Mouse (Mus musculus): Measurements from ENCODE around the gene Mboat2.

Mboat2 gene

DNA sequence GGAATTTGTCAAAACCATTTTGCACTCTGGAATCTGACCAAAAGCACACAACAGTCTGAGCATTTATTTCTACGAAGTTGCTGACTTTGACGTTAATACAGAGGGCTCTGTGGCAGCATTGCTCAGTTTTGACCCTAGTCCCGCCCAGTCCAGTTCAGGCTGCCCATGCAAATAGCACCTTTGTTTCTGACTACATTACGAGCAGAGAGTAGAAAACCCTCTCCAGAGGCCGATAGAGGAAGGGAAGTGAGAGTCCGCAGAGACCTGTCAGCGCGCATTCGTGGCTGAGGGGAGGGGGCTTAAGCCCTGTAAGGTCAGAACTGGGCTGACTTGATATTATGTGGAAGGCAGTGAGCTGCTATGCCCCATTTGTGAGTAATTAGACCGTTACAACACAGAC is 69.0 kb downstream of the Mboat2 start:
- no peak for DNase-seq (ENCODE audit: low spot score in 2 of 2)

GRCm38 (mm10) chr12:24902736-24903135 is 72.1 kb downstream of the Mboat2 start:
- no peak for DNase-seq (ENCODE audit: low spot score in 2 of 2)

DNA sequence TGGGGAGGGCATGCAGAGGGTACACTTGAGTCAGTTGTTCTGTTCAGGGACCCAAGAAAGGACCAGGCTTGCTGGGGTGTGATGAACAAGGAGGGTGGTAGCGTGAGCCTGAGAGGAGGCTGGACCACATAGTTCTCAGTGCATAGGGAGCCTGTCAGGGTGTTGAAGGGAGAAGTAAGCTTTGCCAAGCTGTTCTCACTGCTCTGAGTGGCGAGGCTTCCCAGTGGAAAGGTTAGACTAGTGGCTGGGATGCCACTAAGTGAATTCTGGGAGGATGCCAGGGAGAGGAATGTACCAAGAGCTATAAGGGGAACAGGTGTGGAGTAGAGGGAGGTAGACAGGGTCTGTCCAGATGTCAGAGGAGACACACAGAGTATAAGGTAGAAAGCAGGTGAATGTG is 77.2 kb downstream of the Mboat2 start:
- DNase-seq (ENCODE audit: low spot score in 2 of 2), result no peak

DNA sequence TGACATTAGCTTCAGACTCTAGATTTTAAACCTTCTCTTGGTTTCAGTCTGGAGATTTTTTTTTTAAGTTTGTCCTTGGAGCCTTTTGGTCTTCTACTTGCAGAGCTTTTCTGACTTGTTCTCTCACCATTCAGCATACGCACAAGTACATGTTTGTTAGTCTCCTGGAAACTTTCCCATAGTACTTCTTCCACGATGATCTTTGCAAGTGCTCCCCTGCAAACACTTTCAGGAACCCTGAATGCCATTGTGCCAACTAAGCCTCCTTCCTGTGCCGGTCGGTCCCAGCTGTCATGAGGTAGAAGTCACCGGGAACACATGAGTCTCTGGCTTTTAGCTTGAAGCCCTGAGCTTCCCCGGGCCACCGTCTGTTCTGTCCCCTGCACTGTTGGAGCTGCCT is 79.0 kb downstream of the Mboat2 start:
- DNase-seq (ENCODE audit: low spot score in 2 of 2), result no peak

- peak in 1 of 2 experiments; percentile 3 for DNase-seq (ENCODE audit: low spot score in 2 of 2)
These were observed 81.5 kb downstream of the Mboat2 start for GRCm38 (mm10) chr12:24912174-24912573.

- no peak for DNase-seq (ENCODE audit: low spot score in 2 of 2)
These were observed 82.2 kb downstream of the Mboat2 start for GRCm38 (mm10) chr12:24912876-24913275.

DNA sequence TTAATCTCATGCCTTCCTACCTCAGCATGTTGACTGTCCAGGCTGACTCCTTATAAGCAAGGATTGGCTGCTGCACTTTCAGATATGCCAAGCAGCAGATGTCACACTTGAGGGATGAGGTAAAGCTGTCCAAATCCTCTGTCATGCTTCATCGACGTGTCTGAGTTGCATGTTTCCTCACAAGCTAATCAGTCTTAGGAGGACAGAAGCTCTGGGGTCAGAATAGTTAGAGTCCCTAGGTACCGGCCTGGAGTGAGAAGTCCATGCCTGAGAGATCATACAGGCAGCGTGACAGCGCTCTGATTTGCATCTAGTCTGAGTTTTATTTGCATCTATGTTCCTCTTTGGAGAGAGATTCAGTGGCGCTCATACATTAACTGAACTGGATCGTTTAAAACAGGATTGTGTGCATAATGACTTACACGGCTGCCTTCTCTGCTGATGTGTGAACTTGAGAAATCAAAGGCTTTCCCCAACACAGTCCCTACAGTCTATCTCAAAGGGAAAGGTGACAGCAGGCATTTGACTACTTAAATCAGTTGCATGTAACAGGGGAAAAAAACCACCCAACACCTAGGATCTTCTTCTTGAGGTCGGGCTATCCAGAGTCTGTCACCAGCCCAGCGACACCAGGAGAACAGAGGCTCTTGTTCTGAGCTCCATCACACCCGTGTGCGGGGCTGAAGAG is 88.0 kb downstream of the Mboat2 start:
- no peak for DNase-seq (ENCODE audit: low spot score in 2 of 2)

GRCm38 (mm10) chr12:24920861-24921260 is 90.2 kb downstream of the Mboat2 start:
- no peak for DNase-seq (ENCODE audit: low spot score in 2 of 2)

- DNase-seq (ENCODE audit: low spot score in 2 of 2), result no peak
These were observed 93.3 kb downstream of the Mboat2 start for GRCm38 (mm10) chr12:24924003-24924402.

- DNase-seq (ENCODE audit: low spot score in 2 of 2), result no peak
These were observed 94.6 kb downstream of the Mboat2 start for GRCm38 (mm10) chr12:24925276-24925675.

DNA sequence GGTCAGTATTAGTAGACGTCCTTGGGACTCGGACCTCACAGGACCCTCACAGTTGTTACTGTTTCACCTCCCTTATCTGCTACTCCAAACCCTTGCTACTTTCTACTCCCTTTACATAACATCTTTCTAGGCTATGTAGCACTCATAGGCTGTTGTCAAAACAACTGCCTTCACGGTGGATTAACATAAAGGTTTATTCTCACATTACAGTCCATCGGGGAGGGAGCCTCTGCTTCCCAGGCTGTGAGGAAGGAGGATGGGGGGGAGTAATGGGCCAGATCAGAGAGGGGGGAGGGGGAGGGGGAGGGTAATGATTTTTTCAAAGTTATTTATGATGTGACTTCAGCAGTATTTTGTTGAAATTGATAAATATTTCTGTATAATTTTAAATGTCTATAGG is 95.0 kb downstream of the Mboat2 start:
- DNase-seq (ENCODE audit: low spot score in 2 of 2), result no peak

GRCm38 (mm10) chr12:24928051-24928748 is 97.5 kb downstream of the Mboat2 start:
- DNase-seq (ENCODE audit: low spot score in 2 of 2), result peak in 1 of 2 experiments; percentile 4

GRCm38 (mm10) chr12:24929043-24929442 is 98.4 kb downstream of the Mboat2 start:
- DNase-seq (ENCODE audit: low spot score in 2 of 2), result no peak

GRCm38 (mm10) chr12:24930760-24931159 is 100.1 kb downstream of the Mboat2 start:
- DNase-seq (ENCODE audit: low spot score in 2 of 2), result no peak

DNA sequence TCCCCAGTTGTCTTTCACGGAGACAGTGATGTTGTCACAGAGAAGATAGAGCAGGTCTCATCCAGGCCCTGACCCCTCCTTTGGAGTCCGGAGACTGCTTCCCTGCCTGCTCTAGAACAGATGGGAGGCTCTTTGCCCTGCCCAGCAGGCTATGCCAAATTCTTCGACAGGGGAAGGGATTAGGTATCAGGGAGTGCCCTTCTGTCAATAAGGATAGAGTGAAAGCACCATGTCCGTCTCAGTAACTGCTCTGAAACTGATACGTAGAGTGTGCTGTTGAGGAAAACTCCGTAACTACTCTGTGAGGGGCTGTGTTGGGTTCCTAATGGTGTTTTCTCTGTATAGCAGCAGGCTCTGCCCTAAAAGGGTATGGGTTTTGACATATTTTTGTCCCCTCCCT is 101.4 kb downstream of the Mboat2 start:
- no peak for DNase-seq (ENCODE audit: low spot score in 2 of 2)

- DNase-seq (ENCODE audit: low spot score in 2 of 2), result no peak
These were observed 102.6 kb downstream of the Mboat2 start for GRCm38 (mm10) chr12:24933206-24933775.

- DNase-seq (ENCODE audit: low spot score in 2 of 2), result no peak
These were observed 103.3 kb downstream of the Mboat2 start for GRCm38 (mm10) chr12:24933996-24934395.

GRCm38 (mm10) chr12:24936281-24936680 is 105.6 kb downstream of the Mboat2 start:
- no peak for DNase-seq (ENCODE audit: low spot score in 2 of 2)

- DNase-seq (ENCODE audit: low spot score in 2 of 2), result no peak
These were observed 108.7 kb downstream of the Mboat2 start for GRCm38 (mm10) chr12:24939372-24939771.

DNA sequence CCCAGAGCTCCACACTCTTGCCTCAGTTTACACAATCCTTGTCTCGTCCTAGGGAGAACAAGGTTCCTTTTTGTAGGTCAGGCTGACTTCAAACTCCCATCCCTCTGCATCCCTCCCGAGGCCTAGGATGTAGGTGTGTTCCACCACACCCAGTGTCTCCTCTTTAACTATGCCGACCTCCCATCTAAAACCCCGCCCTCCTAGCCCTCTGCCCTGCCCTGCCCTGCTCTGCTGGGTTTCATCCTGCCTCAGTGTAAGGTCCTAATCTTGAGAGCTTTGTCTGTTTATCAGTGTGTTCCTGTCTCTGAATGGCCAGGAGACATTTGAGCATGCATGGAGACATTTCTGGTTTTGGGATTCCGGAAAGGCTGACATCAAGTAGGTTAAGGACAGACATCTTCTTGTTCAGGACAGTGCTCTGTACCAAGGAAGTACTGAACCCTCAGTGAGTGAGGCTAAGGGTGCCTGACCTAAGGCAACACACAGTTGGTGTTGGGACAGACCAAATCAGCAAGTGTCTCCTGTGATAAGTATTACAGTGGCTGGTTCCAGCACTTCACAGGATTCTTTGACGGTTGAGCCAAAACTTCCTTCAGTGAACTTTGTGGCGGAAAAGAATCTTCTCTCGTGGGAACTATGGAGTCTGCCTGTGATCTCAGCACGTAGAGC is 112.1 kb downstream of the Mboat2 start:
- no peak for DNase-seq (ENCODE audit: low spot score in 2 of 2)

- DNase-seq (ENCODE audit: low spot score in 2 of 2), result no peak
These were observed 112.7 kb downstream of the Mboat2 start for GRCm38 (mm10) chr12:24943427-24943826.

DNA sequence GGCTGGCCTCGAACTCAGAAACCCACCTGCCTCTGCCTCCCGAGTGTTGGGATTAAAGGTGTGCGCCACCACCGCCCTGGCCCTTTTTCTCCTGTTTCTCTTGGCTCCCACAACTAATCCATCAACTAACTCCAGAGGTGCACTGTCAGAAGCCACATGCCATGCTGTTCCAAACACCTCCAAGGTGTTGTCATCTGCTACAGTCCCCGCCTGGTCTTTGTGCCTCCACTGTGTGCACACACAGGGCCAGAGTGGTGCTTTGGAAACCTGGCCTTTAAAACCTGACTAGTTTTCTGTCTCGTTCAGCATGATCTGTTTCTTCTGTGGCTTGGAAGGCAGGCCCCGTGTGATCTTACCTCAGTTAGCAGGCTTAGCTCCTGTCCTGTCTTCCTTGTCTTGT is 113.9 kb downstream of the Mboat2 start:
- DNase-seq (ENCODE audit: low spot score in 2 of 2), result no peak

DNA sequence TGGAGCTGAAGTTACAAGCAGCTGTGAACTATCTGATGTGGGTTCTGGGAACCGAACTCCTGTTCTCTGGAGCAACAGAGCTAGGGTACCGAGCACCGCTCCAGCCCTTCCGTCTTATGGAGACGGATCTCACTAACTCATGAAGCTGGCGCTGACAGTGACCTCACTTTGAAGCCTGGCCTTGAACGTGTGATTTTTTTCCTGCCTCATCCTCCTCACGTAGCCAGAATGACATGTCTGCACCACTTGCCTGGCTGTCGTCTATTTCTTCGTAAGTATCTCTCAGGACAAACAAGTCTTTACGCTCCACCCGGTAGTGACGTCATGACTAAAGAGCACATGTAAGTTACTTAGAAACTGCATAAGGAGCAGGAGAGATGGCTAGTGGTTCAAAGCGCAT is 116.4 kb downstream of the Mboat2 start:
- DNase-seq (ENCODE audit: low spot score in 2 of 2), result no peak
